Mouse (Mus musculus): ENCODE results near the gene Tuba3a. TPM values are rescaled to one million over a fixed set of nuclear protein-coding genes. Genes with fewer than 3 reads are reported as not detected.

Tuba3a gene
- not detected for polyA plus RNA-seq (2014; fragmentation: Illumina TruSeq; extraction: RNeasy Lipid Tissue Mini Kit (QIAGEN cat#74804); ENCODE audit: low read depth, low replicate concordance)

GRCm38 (mm10) chr6:125285890-125286289 lies at the start of gene Tuba3a:
Tuba3a (minus strand) TSS chr6:125286042.

GRCm38 (mm10) chr6:125320323-125320722 lies 34.5 kb upstream of the Tuba3a start, which contains the start of gene Scnn1a:
Scnn1a (plus strand) TSS chr6:125320659.

DNA sequence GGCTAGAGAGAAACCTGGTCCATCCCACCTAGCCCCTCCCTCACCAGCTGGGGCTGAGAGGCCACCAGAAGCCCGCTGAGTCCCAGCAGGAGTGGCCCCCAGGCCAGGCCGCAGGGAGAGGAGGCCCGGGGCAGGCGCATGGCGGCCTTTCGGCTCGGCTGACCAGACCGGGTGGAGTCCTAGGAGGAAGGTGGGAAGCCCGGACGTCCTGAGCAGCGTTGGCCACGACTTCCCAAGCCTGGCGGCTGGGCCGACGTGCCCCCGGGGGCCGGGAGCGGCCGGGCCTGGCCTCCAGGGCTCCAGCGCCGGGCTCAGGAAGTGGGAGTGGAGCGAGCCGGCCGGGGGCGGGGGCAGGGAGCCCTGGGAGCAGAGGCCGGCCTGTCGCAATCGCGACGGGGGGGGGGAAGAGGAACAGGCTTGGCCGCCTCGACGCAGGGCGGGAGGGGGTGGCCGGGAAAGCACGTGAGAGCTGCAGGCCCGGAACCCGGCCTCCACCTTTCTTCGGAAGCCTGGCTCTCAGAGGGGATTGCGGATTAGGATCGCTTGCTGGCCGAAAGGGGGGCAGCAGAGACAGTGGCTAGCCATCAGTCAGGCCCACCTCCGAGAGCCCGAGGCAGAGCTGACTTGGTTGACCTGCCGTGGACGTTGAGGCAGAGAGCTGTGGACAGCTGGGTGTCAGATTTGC lies 27.8 kb upstream of the Tuba3a start, which contains the start of gene Ltbr:
TSS of gene Ltbr (minus strand) at position 340 of the 685 bp plus-strand sequence.

DNA sequence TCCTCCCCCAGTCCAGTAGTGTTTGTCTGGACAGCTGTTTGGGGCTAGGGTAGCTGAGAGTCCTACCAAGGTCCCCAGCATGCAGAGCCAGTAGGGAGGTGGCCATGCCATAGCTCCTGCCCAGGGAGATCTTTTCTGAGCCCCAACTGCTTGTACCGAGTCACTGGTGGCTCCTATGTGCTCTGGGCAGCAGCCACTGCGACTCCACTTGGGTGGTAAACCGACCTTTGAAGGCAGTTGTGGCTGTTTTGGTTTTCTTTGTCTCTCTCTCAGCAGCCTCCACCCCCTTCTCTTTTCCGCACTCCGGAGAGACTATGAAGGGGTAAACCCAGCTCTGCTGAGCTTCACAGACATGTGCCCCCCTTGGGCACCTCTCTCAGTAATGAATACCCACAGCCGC lies 49.1 kb downstream of the Tuba3a start, which contains the start of gene Cd27:
TSS of gene Cd27 (minus strand) at position 229 of the 400 bp plus-strand sequence.

GRCm38 (mm10) chr6:125231117-125232044 lies 54.5 kb downstream of the Tuba3a start, which contains the start of gene Tapbpl:
Tapbpl (minus strand) TSS chr6:125231860.

Other genes starting within 250 kb of the Tuba3a start
- 36.6 TPM for gene Ing4, start 246.3 kb downstream of the Tuba3a start, polyA plus RNA-seq (2014; fragmentation: Illumina TruSeq; extraction: RNeasy Lipid Tissue Mini Kit (QIAGEN cat#74804); ENCODE audit: low read depth, low replicate concordance)
- 9.2 TPM for gene Acrbp, start 236.4 kb downstream of the Tuba3a start, polyA plus RNA-seq (2014; fragmentation: Illumina TruSeq; extraction: RNeasy Lipid Tissue Mini Kit (QIAGEN cat#74804); ENCODE audit: low read depth, low replicate concordance)
- not detected for gene Lpar5, start 218.1 kb downstream of the Tuba3a start, polyA plus RNA-seq (2014; fragmentation: Illumina TruSeq; extraction: RNeasy Lipid Tissue Mini Kit (QIAGEN cat#74804); ENCODE audit: low read depth, low replicate concordance)
- gene Chd4, start 190.1 kb downstream of the Tuba3a start, polyA plus RNA-seq (2014; fragmentation: Illumina TruSeq; extraction: RNeasy Lipid Tissue Mini Kit (QIAGEN cat#74804); ENCODE audit: low read depth, low replicate concordance) = 86.4 TPM
- 16.6 TPM for gene Nop2, start 154.1 kb downstream of the Tuba3a start, polyA plus RNA-seq (2014; fragmentation: Illumina TruSeq; extraction: RNeasy Lipid Tissue Mini Kit (QIAGEN cat#74804); ENCODE audit: low read depth, low replicate concordance)
- gene Iffo1, start 140.8 kb downstream of the Tuba3a start, polyA plus RNA-seq (2014; fragmentation: Illumina TruSeq; extraction: RNeasy Lipid Tissue Mini Kit (QIAGEN cat#74804); ENCODE audit: low read depth, low replicate concordance) = 14.3 TPM
- gene Gapdh, start 119.6 kb downstream of the Tuba3a start, polyA plus RNA-seq (2014; fragmentation: Illumina TruSeq; extraction: RNeasy Lipid Tissue Mini Kit (QIAGEN cat#74804); ENCODE audit: low read depth, low replicate concordance) = 4,016 TPM
- 18.6 TPM for gene Ncapd2, start 94.3 kb downstream of the Tuba3a start, polyA plus RNA-seq (2014; fragmentation: Illumina TruSeq; extraction: RNeasy Lipid Tissue Mini Kit (QIAGEN cat#74804); ENCODE audit: low read depth, low replicate concordance)
- gene Mrpl51, start 94.2 kb downstream of the Tuba3a start, polyA plus RNA-seq (2014; fragmentation: Illumina TruSeq; extraction: RNeasy Lipid Tissue Mini Kit (QIAGEN cat#74804); ENCODE audit: low read depth, low replicate concordance) = 266 TPM
- 10.0 TPM for gene Vamp1, start 70.5 kb downstream of the Tuba3a start, polyA plus RNA-seq (2014; fragmentation: Illumina TruSeq; extraction: RNeasy Lipid Tissue Mini Kit (QIAGEN cat#74804); ENCODE audit: low read depth, low replicate concordance)
- 6.8 TPM for gene Tapbpl, start 54.2 kb downstream of the Tuba3a start, polyA plus RNA-seq (2014; fragmentation: Illumina TruSeq; extraction: RNeasy Lipid Tissue Mini Kit (QIAGEN cat#74804); ENCODE audit: low read depth, low replicate concordance)
- gene Cd27, start 49.0 kb downstream of the Tuba3a start, polyA plus RNA-seq (2014; fragmentation: Illumina TruSeq; extraction: RNeasy Lipid Tissue Mini Kit (QIAGEN cat#74804); ENCODE audit: low read depth, low replicate concordance) = not detected
- 31.2 TPM for gene Ltbr, start 27.8 kb upstream of the Tuba3a start, polyA plus RNA-seq (2014; fragmentation: Illumina TruSeq; extraction: RNeasy Lipid Tissue Mini Kit (QIAGEN cat#74804); ENCODE audit: low read depth, low replicate concordance)
- 0.37 TPM for gene Scnn1a, start 34.6 kb upstream of the Tuba3a start, polyA plus RNA-seq (2014; fragmentation: Illumina TruSeq; extraction: RNeasy Lipid Tissue Mini Kit (QIAGEN cat#74804); ENCODE audit: low read depth, low replicate concordance)
- gene Tnfrsf1a, start 63.3 kb upstream of the Tuba3a start, polyA plus RNA-seq (2014; fragmentation: Illumina TruSeq; extraction: RNeasy Lipid Tissue Mini Kit (QIAGEN cat#74804); ENCODE audit: low read depth, low replicate concordance) = 39.9 TPM
- not detected for gene Plekhg6, start 94.8 kb upstream of the Tuba3a start, polyA plus RNA-seq (2014; fragmentation: Illumina TruSeq; extraction: RNeasy Lipid Tissue Mini Kit (QIAGEN cat#74804); ENCODE audit: low read depth, low replicate concordance)
- 72.0 TPM for gene Cd9, start 208.7 kb upstream of the Tuba3a start, polyA plus RNA-seq (2014; fragmentation: Illumina TruSeq; extraction: RNeasy Lipid Tissue Mini Kit (QIAGEN cat#74804); ENCODE audit: low read depth, low replicate concordance)